Mouse (Mus musculus) myocyte (in vitro differentiated cells): ENCODE measurements around the gene Eif4a3.

ENCODE experiments used
- E2F4 ChIP-seq: IDR thresholded peaks from one replicate; pipeline ENCODE4 v1.6.1; 2011; ENCODE audit warnings: mild to moderate bottlenecking, control low read depth, moderate library complexity; ENCODE audit not compliant: insufficient read depth
- MAX ChIP-seq: IDR thresholded peaks from one replicate; pipeline ENCODE4 v1.6.1; 2011; ENCODE audit warnings: low read depth, mild to moderate bottlenecking, control low read depth
- POLR2A ChIP-seq: IDR thresholded peaks from one replicate; pipeline ENCODE4 v1.6.1; 2011; ENCODE audit warnings: low read depth, mild to moderate bottlenecking, control low read depth, moderate library complexity; ENCODE audit not compliant: insufficient read length
- POLR2AphosphoS2 ChIP-seq: IDR thresholded peaks from one replicate; pipeline ENCODE4 v1.6.1; 2011; ENCODE audit warnings: low read depth, control low read depth; ENCODE audit not compliant: insufficient read length
- REST ChIP-seq: IDR thresholded peaks from one replicate; pipeline ENCODE4 v1.6.1; 2011; ENCODE audit warnings: mild to moderate bottlenecking, control low read depth, moderate library complexity; ENCODE audit not compliant: insufficient read depth, insufficient read length
- SRF ChIP-seq: IDR thresholded peaks from one replicate; pipeline ENCODE4 v1.6.1; 2011; ENCODE audit warnings: low read depth; ENCODE audit not compliant: control insufficient read depth, insufficient read length
- TCF12 ChIP-seq: IDR thresholded peaks from one replicate; pipeline ENCODE4 v1.6.1; 2011; ENCODE audit warnings: mild to moderate bottlenecking, control low read depth; ENCODE audit not compliant: poor library complexity, insufficient read depth, severe bottlenecking
- USF1 ChIP-seq: IDR thresholded peaks from one replicate; pipeline ENCODE4 v1.6.1; 2011; ENCODE audit warnings: low read depth, mild to moderate bottlenecking, control low read depth, moderate library complexity

DNA sequence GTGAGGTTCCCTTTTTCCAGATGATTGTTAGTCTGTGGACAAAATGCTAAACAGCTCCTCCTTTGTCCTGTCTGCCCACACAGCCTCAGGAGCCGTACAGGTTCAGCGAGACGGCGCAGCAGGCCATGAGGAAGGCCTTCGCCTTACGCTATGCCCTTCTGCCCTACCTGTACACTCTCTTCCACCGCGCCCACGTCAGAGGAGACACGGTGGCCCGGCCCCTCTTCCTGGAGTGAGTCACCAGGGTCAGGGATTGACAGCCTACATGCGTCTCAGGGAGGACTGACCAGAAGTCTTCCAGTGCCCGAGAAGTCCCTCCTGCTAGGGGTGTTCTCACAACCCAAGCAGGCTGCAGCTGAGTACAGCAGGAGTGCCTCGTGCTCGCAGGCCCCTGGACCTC lies 18.9 kb downstream of the Eif4a3 start:
- TF ChIP-seq POLR2A, result no peak
- TF ChIP-seq MAX, result no peak
- TF ChIP-seq POLR2AphosphoS2, result no peak
- no peak for TF ChIP-seq USF1
- TF ChIP-seq TCF12, result no peak
- TF ChIP-seq E2F4, result no peak
- no peak for TF ChIP-seq REST
- TF ChIP-seq SRF, result no peak
